Mouse (Mus musculus) lung, embryonic 15.5 days (tissue): ENCODE measurements around the gene Igsf9. TPM values are rescaled to one million over a fixed set of nuclear protein-coding genes. Genes with fewer than 3 reads are reported as not detected.
A peak's percentile ranks its signal among the peaks of the same experiment; 100 is the strongest.

Experiments used
- ATAC-seq: fragments of 200-750 bp; cut with Nextera tagmentation; 2 replicates; pipeline ENCODE4 v1.8.0; 2017; ENCODE audit warnings: moderate number of reproducible peaks, borderline replicate concordance; ENCODE audit not compliant: low FRiP score, low TSS enrichment; ENCODE audit errors: extremely low read depth
- H3K27ac ChIP-seq: fragments of 300-500 bp; sonication (generic); 2 replicates; pipeline ENCODE4 v1.5.1; 2015; ENCODE audit warnings: moderate library complexity, mild to moderate bottlenecking, inconsistent platforms
- H3K27me3 ChIP-seq: fragments of 300-500 bp; sonication (generic); 2 replicates; pipeline ENCODE4 v1.6.1; 2015; ENCODE audit warnings: inconsistent platforms
- H3K36me3 ChIP-seq: fragments of 300-500 bp; sonication (generic); 2 replicates; pipeline ENCODE4 v1.6.1; 2015; ENCODE audit warnings: inconsistent platforms
- H3K4me1 ChIP-seq: fragments of 300-500 bp; sonication (generic); 2 replicates; pipeline ENCODE4 v1.6.1; 2015; ENCODE audit warnings: inconsistent platforms
- H3K4me2 ChIP-seq: fragments of 300-500 bp; sonication (generic); 2 replicates; pipeline ENCODE4 v1.6.1; 2015; ENCODE audit warnings: inconsistent platforms, mild to moderate bottlenecking, moderate library complexity
- H3K4me3 ChIP-seq: fragments of 300-500 bp; sonication (generic); 2 replicates; pipeline ENCODE4 v1.5.1; 2015; ENCODE audit warnings: mild to moderate bottlenecking, inconsistent platforms
- H3K9ac ChIP-seq: fragments of 300-500 bp; sonication (generic); 2 replicates; pipeline ENCODE4 v1.6.1; 2015; ENCODE audit warnings: inconsistent platforms
- H3K9me3 ChIP-seq: fragments of 300-500 bp; sonication (generic); 2 replicates; pipeline ENCODE4 v1.6.1; 2016; ENCODE audit warnings: inconsistent platforms
- WGBS: fragments of 180-500 bp; shearing (Covaris S2); methylation state at CpG from one replicate; pipeline ENCODE4 v1.1.7; 2015; 5-methylcytosine and 5-hydroxymethylcytosine counted together
- polyA plus RNA-seq: library from polyadenylated mRNA; unstranded; fragments of >200 nt; fragmentation: Nextera tagmentation; extraction: Ambion mirVana; gene quantifications from 2 replicates; pipeline ENCODE4 v1.2.1, GENCODE M21; 2015

Igsf9 gene
- polyA plus RNA-seq, 1 experiment from 2014 or later: 21.7 TPM

DNA sequence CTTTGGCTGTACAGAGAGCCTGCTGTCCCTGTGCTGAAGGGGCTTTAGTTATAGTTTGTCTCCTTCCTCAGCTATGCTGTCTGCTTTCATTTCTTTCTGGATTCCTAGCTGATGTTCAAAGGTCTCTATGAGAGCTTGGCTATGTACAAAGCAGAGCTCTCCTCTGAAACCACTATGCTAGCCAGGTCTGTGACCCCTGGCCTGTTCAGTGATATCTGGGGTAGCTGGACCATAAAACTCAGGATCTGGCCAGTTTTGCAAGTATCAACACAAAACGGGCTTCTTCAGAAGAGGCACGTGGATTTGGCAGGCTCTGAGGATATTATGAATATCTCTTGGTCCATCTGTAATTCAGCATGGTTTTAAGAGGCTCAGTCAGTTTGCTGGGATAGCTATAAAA, 28.7 kb upstream of the Igsf9 start:
- WGBS: 64% methylated on average over 2 of the region's 2 CpGs
- no peaks in the 10 kb centered on the region for H3K9me3 ChIP-seq
- H3K36me3 ChIP-seq: no peaks in the 10 kb centered on the region

DNA sequence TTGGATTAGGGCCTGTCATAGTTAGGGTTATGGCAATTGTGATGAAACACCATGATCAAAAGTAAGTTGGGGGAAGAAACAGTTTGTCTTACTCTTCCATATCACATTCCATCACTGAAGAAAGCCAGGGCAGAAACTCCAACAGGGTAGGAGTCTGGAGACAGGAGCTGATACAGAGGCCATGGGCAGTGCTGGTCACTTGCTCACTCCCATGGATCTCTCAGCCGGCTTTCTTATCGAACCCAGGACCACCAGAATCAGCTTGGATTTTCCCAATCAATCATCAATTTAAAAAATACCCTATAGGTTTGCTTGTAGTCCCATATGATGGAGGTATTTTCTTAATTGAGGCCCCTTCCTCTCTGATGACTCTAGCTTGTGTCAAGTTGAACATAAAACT, 27.8 kb upstream of the Igsf9 start:
- H3K4me1 ChIP-seq: 0 out of 2 replicates have a peak, but pooled peaks cover 3% of the 10 kb centered on the region
- ATAC-seq: no peak
- WGBS: 91% methylated on average over 2 of the region's 2 CpGs

More for the DNA sequence above, 28.7 kb upstream of the Igsf9 start:
- no peak for ATAC-seq
- Histone ChIP-seq H3K27ac (no peak overlapping the region), H3K4me3 (no peak overlapping the region), H3K4me2 (no peak overlapping the region), H3K27me3 (no peaks in the 10 kb centered on the region), H3K4me1 (0 out of 2 replicates have a peak, but pooled peaks cover 3% of the 10 kb centered on the region), H3K9ac (no peak overlapping the region)

DNA sequence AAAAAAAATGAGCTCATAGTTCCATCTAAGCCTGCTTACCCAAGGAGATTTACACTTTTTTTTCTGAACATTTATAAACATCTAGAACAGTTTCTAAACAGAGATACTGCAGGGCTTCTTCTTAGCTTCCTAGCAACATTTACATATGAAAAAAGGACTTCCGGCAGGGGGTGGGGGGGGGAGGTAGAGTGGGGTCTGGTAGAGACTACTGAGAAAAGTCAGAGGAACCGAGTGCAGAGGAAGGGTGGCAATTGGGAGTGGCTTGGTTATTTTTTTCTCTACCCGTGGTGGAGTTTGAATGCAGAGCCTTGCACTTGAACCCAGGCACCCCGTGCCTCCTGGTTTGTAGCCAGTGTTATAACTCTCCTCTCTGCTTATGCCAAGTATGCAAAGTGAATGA, 26.2 kb upstream of the Igsf9 start:
- 24% methylated on average over 4 of the region's 4 CpGs for whole genome bisulfite sequencing
- H3K27ac ChIP-seq: no peak overlapping the region
- no peak overlapping the region for H3K4me3 ChIP-seq
- no peak overlapping the region for H3K9ac ChIP-seq
- H3K36me3 ChIP-seq: no peaks in the 10 kb centered on the region
- H3K4me2 ChIP-seq: no peak overlapping the region
- no peaks in the 10 kb centered on the region for H3K27me3 ChIP-seq
- no peak for ATAC-seq
- 0 out of 2 replicates have a peak, but pooled peaks cover 3% of the 10 kb centered on the region for H3K4me1 ChIP-seq
- no peaks in the 10 kb centered on the region for H3K9me3 ChIP-seq

More for the DNA sequence above, 27.8 kb upstream of the Igsf9 start:
- H3K27ac ChIP-seq: no peak overlapping the region
- no peak overlapping the region for H3K4me2 ChIP-seq
- no peak overlapping the region for H3K4me3 ChIP-seq
- H3K9me3 ChIP-seq: no peaks in the 10 kb centered on the region
- H3K27me3 ChIP-seq: no peaks in the 10 kb centered on the region
- no peaks in the 10 kb centered on the region for H3K36me3 ChIP-seq
- H3K9ac ChIP-seq: no peak overlapping the region

DNA sequence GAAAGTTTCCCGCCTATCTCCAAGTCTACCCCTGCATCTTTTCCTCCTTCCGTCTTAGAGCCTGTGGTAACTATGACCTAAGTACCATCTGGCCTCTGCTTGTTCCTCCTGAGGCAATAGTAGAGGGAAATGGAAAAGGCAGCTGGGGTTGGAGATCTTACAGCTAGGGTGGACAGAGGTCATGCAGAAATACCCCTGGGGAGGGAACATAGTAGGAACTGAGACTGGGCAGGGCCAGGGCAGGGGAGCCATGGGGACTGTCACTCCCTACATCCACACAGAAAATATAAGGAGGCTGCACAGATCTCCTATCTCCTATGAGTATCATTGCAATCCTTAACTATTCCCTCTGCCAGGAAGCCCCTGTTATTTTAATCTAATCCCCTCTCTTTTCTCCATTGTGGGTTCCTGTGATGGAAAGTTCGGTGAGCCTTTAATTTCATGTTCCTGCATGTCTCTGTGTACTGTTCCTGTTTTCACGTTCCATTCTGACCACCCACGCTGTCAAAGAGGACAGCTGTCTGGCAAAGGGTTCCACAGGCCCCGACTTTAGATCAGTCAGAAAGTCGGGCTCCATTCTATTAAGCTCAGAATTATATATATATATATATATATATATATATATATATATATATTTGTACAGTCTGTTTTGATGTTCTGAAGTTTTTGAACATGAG, 25.4 kb upstream of the Igsf9 start:
- Histone ChIP-seq H3K4me1 (0 out of 2 replicates have a peak, but pooled peaks cover under 1% of the 10 kb centered on the region), H3K4me3 (no peak overlapping the region), H3K36me3 (no peaks in the 10 kb centered on the region), H3K27ac (no peak overlapping the region), H3K9me3 (no peaks in the 10 kb centered on the region), H3K9ac (no peak overlapping the region), H3K4me2 (no peak overlapping the region), H3K27me3 (no peaks in the 10 kb centered on the region)
- 58% methylated on average over 7 of the region's 7 CpGs for WGBS
- no peak for ATAC-seq

DNA sequence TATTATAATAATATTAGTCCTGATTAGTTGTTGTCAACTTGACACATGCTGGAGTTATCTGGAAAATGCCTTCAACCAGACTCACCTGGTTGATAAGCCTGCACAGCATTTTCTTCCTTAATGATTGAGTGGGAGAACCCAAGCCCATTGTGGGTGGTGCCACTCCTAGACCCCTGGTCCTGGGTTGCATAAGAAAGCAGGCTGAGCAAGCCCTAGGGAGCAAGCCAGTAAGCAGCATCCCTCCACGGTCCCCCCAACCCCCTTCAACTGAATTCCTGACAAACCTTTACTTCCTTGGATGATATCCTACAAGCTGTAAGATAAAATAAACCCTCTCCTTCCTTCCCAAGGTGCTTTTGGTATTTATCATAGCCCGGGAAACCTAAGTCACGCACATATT, 24.4 kb upstream of the Igsf9 start:
- Histone ChIP-seq H3K9ac (no peak overlapping the region), H3K27ac (no peak overlapping the region), H3K27me3 (no peaks in the 10 kb centered on the region), H3K4me1 (no peaks in the 10 kb centered on the region; the same call in 1 of the 2 replicates), H3K9me3 (no peaks in the 10 kb centered on the region), H3K4me2 (no peak overlapping the region), H3K4me3 (no peak overlapping the region), H3K36me3 (no peaks in the 10 kb centered on the region)
- 66% methylated on average over 3 of the region's 3 CpGs for WGBS
- ATAC-seq: no peak

DNA sequence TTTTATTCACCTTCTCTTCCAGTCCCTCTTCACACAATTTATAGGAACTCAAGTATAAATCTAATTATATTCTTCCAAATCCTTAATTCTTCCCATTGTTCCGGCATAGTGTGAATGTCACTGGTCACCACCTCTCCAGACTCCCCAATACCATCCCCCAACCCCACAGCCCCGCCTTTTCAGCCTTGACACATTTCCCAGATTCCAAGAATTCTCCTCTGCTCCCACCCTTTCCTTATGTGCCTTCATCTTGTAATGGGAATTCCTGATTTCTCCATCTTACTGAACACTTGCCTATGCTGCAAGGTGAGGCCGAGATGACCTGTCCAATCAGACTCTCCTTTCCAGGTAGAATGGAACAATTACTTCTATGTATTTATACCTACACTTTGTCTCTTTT, 23.5 kb upstream of the Igsf9 start:
- no peaks in the 10 kb centered on the region for H3K36me3 ChIP-seq
- ATAC-seq: no peak
- 74% methylated on average over 3 of the region's 3 CpGs for WGBS
- H3K4me1 ChIP-seq: no peaks in the 10 kb centered on the region; the same call in 1 of the 2 replicates
- no peaks in the 10 kb centered on the region for H3K27me3 ChIP-seq
- no peak overlapping the region for H3K9ac ChIP-seq
- no peak overlapping the region for H3K4me2 ChIP-seq
- H3K27ac ChIP-seq: no peak overlapping the region
- no peak overlapping the region for H3K4me3 ChIP-seq
- no peaks in the 10 kb centered on the region for H3K9me3 ChIP-seq

DNA sequence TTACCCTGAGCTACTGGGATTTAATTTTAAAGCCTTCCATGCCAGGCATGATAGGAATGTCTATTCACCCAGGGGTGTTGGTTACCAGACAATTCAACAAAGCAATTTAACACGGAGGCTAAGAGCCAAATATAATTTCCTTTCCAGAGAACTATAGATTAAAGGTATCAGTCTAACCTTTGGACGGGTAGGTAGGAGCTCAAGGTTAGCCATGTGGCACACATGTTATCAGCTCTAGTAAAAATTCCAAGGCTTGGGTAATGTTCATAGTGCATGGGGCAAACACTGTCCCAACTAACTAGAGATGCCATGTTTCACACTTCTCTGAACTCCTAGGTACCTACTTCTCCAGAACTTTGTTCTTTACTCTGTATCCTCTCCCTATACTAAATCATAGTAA, 20.0 kb upstream of the Igsf9 start:
- Histone ChIP-seq H3K4me2 (no peak overlapping the region), H3K27me3 (no peaks in the 10 kb centered on the region), H3K4me3 (no peak overlapping the region), H3K4me1 (no peaks in the 10 kb centered on the region; the same call in 1 of the 2 replicates), H3K9ac (no peak overlapping the region), H3K36me3 (no peaks in the 10 kb centered on the region), H3K9me3 (no peaks in the 10 kb centered on the region), H3K27ac (no peak overlapping the region)
- 53% methylated on average over 2 of the region's 2 CpGs for WGBS
- no peak for ATAC-seq

DNA sequence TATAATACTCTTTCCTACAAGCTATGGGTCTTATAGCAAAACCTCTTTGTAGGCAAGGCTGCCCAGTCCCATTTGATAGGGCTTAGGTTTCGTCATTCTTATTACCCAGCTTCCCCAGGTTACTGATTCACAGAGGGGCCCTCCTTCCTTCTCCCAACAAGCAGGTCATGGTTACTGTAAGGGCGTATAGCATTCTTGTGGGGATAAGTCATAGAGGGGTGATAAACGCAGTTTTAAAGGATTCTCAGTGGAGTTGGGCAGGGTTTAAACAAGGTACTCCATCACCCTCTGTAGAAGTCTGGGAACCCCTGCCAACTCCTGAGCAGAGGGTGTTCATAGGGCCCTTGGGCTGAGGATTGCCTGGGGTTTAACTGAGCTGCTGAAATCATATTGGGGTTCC, 19.1 kb upstream of the Igsf9 start:
- no peak overlapping the region for H3K4me2 ChIP-seq
- H3K9ac ChIP-seq: no peak overlapping the region
- peak; percentile 52; the same call in 1 of the 2 replicates for ATAC-seq
- H3K27ac ChIP-seq: no peak overlapping the region
- no peaks in the 10 kb centered on the region; the same call in 1 of the 2 replicates for H3K4me1 ChIP-seq
- no peaks in the 10 kb centered on the region for H3K27me3 ChIP-seq
- no peaks in the 10 kb centered on the region for H3K36me3 ChIP-seq
- H3K4me3 ChIP-seq: no peak overlapping the region
- WGBS: 62% methylated on average over 3 of the region's 3 CpGs
- no peaks in the 10 kb centered on the region for H3K9me3 ChIP-seq

DNA sequence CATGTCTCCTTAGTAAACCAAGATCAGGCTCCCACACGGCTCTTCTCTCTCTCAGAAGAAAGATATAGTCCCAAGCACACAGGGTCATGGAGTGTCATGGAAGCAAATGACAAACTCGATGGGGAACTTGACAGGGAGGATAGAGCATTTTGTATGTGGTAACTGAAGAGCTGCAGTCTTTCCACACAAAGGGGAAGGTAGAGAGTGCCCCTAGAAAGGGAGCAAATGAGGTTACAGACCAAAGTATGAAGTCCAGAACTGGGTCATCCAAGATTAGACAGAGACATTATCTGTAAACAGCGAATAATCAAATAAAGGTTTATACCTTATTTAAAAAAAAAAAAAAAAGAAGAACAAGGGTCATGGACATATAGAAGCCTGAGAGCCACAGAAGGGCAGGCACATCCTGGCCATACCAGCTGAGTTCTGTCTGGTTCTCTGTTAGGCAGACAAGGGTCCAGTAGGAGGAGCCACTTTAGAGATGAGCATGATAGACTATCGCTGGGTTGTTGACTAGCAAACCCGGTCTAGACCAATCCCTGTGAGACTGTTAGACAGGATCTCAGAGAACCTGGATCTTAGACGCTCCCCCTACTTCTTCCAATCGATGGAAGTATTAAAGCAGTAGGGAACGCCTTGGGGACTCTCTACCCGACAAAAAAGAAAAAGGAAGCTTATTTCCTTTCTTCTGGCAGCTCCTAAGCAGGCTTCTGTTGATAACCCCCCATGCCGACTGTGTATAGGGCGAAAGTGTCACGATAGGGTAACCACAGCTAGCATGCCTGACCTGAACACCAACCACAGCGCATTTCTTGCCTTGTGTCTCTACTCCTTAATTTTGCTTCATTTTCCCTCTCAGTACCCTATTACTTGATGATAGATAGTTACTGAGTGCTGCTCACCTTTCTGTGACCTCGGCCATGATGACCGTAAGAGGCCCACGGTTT, 17.9 kb upstream of the Igsf9 start:
- Histone ChIP-seq H3K27ac (no peak overlapping the region), H3K9me3 (no peaks in the 10 kb centered on the region), H3K4me1 (no peaks in the 10 kb centered on the region; the same call in 1 of the 2 replicates), H3K27me3 (no peaks in the 10 kb centered on the region), H3K4me3 (no peak overlapping the region), H3K9ac (no peak overlapping the region), H3K4me2 (no peak overlapping the region), H3K36me3 (no peaks in the 10 kb centered on the region)
- 64% methylated on average over 16 of the region's 16 CpGs for WGBS
- no peak for ATAC-seq

DNA sequence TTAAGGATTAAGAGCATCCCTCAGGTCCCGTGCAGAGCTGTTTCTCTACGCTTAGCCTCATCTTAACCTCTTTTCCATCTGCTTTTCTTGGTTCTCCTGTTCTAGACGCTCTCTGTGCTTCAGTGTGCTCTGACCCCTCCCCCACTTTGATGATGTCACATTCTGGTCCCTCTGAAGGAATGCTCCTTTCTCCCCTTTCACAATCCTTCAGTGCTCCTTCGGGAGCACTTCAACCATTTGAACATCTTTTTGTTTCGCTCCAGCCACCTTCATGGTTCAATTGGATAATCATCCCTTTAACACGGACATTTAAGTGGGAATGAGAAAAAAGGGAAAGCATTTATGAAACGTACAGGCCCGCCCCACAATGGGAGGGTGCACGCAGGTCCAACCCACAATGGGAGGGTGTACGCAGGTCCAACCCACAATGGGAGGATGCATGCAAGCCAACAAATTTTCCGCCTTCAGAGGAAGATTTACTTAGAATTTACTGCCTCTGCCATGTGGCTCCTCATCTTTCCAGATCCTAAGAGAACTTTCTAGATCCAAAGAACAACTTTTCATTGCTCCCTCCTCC, 13.2 kb upstream of the Igsf9 start:
- H3K9me3 ChIP-seq: no peaks in the 10 kb centered on the region
- H3K4me3 ChIP-seq: no peak overlapping the region
- H3K4me2 ChIP-seq: no peak overlapping the region
- ATAC-seq: no peak
- H3K27ac ChIP-seq: no peak overlapping the region
- H3K4me1 ChIP-seq: peaks cover 9% of the 10 kb centered on the region
- H3K9ac ChIP-seq: no peak overlapping the region
- H3K36me3 ChIP-seq: no peaks in the 10 kb centered on the region
- no peaks in the 10 kb centered on the region for H3K27me3 ChIP-seq
- 86% methylated on average over 11 of the region's 11 CpGs for WGBS

DNA sequence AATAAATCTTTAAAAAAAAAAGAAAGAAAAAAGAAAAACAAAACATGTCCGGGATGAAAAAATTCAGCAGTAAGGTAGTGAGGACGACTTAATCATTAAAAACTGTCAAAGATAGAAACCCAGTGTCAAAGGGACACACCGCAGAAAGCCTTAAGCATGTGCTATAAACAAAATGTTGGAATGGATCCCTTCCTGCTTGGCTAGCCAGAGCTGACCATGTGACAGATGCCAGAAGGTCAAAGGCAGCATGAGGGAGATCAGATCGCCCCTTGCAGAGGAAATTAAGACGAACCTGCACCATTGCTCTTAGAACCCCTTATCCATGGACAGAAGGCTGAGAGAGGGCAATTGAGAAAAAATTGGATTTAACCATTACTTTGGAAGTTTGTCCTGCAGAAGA, 12.2 kb upstream of the Igsf9 start:
- no peaks in the 10 kb centered on the region for H3K9me3 ChIP-seq
- H3K9ac ChIP-seq: no peak overlapping the region
- 38% methylated on average over 5 of the region's 5 CpGs for WGBS
- H3K36me3 ChIP-seq: no peaks in the 10 kb centered on the region
- no peaks in the 10 kb centered on the region for H3K27me3 ChIP-seq
- no peak overlapping the region for H3K4me3 ChIP-seq
- peaks cover 9% of the 10 kb centered on the region for H3K4me1 ChIP-seq
- no peak overlapping the region for H3K4me2 ChIP-seq
- 0 out of 2 replicates have a peak, but pooled peaks have one; percentile 37 for ATAC-seq
- no peak overlapping the region for H3K27ac ChIP-seq
